Mouse (Mus musculus): Measurements from ENCODE around the gene Ms4a1.

DNA sequence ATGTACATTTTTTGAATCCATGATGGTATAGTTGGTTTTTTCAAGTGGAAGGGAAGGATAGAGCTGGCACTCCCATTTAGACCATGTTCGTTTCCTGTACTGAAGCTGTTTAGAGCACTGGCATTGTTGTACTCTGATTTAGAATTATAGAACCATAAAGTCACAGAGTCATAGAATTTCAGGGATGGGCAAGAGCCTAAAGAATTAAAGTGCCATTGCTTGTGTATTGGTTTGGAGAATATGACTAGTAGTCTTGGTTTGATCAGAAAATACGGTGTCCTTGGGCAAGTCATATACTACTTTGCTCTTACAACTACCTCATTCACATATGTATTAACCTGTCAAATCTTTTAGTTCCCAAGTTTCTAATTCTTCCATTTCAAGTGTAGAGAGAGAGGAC, 17.7 kb upstream of the Ms4a1 start, which contains the start of gene Ms4a5:
- no peak for TF ChIP-seq POLR2A (IDR thresholded peaks at IDR 0.05; ENCODE audit: control insufficient read depth, low read depth, low read length)
- TF ChIP-seq CTCF (IDR thresholded peaks at IDR 0.05; ENCODE audit: control insufficient read depth, insufficient read depth, insufficient replicate concordance, low read depth, low read length) = no peak
